Mouse (Mus musculus): Measurements from ENCODE around the gene Tlr5.

DNA sequence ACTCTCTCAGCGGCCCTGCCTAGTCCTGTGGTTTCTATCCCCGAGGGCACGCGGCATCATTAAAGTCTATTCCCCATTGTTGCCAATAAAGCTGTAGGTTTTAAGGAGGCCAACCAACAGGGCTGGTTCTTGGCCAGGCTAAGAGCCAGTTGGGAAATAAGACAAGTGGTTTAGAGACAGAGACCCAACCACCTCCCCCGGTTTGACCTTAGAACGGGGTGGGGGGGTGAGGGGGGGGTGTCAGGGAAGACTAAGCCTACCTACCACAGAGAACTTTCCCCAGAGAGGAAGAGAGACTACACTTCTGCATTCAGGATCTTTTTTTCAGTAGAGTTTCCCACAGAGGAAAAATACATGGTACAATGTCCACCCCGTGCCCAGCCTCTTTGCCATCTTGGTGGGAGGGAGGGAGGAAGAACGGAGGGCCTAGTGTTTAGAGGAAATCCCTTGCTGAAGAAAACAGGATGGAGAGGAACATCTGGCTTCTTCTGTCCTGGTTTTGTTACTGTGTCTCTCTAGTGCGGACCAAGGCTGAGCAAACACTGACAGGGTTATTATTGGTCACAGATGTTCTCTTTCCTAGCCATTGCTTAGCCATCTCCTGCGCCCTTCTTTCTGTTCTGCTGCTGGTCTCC is 17.0 kb upstream of the Tlr5 start:
- TF ChIP-seq CTCF (IDR thresholded peaks at IDR 0.05; ENCODE audit: low read depth, low read length) (no peak), POLR2A (IDR thresholded peaks at IDR 0.05; ENCODE audit: borderline replicate concordance, low read depth, low read length) (no peak)
